Comparison of ENCODE assay signal across 8 mouse cellular contexts in genomic region chr5:129454802-129455528, GRCm38 (mm10). TPM values are rescaled to one million over a fixed set of nuclear protein-coding genes. Genes with fewer than 3 reads are reported as not detected.
DNase-seq lines count a peak whose midpoint lies in the region; TF ChIP-seq lines count a peak whose summit lies in the region.

No protein-coding gene starts in this region.

- H3K9me3 ChIP-seq in hindbrain, embryonic 10.5 days = no peaks in the 10 kb centered on the region

- no peak for TF ChIP-seq POLR2A in lung, adult 2 months (IDR thresholded peaks at IDR 0.05; ENCODE audit: borderline replicate concordance, extremely low read depth, low read depth, low read length)

- peak; percentile 90 for DNase-seq in ZHBTc4 (ENCODE audit: low read depth, low spot score)
- peak; percentile 90 to 92 for DNase-seq in cerebellum, postnatal 14 days
- DNase-seq in frontal cortex, postnatal 14 days (ENCODE audit: low spot score in 2 of 2) = peak; percentile 52 to 65
- DNase-seq in hindbrain, embryonic 10.5 days (ENCODE audit: low spot score) = peak; percentile 72
- DNase-seq in layer of hippocampus, adult 8-10 months (ENCODE audit: low spot score in 2 of 2) = peak; percentile 68 to 75
- peak; percentile 28 for DNase-seq in lung, adult 2 months
- peak; percentile 86 for DNase-seq in retina, embryonic 14.5 days (ENCODE audit: low spot score)
- DNase-seq in spleen, adult 12 weeks (ENCODE audit: low spot score) = no peak

- H3K27ac ChIP-seq in hindbrain, embryonic 10.5 days = peak overlapping the region; percentile 71

- H3K4me1 ChIP-seq in hindbrain, embryonic 10.5 days (replicated peaks) = peaks cover 88% of the 10 kb centered on the region
- no peaks in the 10 kb centered on the region for H3K4me1 ChIP-seq in lung, adult 2 months (ENCODE audit: control insufficient read depth, insufficient read depth, low read length)

- TF ChIP-seq CTCF in lung, adult 2 months (IDR thresholded peaks at IDR 0.05; ENCODE audit: insufficient read depth, low read length) = no peak

- H3K27me3 ChIP-seq in hindbrain, embryonic 10.5 days (ENCODE audit: insufficient read depth, poor library complexity, severe bottlenecking) = no peaks in the 10 kb centered on the region

- H3K36me3 ChIP-seq in hindbrain, embryonic 10.5 days = no peaks in the 10 kb centered on the region

- peak overlapping the region; percentile 26 for H3K4me3 ChIP-seq in hindbrain, embryonic 10.5 days
- H3K4me3 ChIP-seq in lung, adult 2 months (replicated peaks; ENCODE audit: extremely low read depth, low read depth, low read length) = no peak overlapping the region

- 21% methylated on average over 13 of the region's 13 CpGs for whole genome bisulfite sequencing in hindbrain, embryonic 10.5 days
- WGBS in lung, adult 2 months = 8% methylated on average over 13 of the region's 13 CpGs

RNA-seq across cellular contexts. Expression of gene Sfswap, which starts 46.1 kb away (rescaled TPM):
- polyA plus RNA-seq in hindbrain, embryonic 10.5 days (2016; fragmentation: Nextera tagmentation; extraction: Ambion mirVana) = 39.8 and 46.3 TPM in 2 replicates
- 100 to 1,000 TPM; 110 to 152 (median 139) TPM for total RNA-seq in layer of hippocampus, adult 8-10 months (2022)
- 74.8 and 83.4 TPM in 2 replicates for polyA plus RNA-seq in lung, adult 2 months (2012; rRNA removed)
